Mouse (Mus musculus) testis, postnatal 14 days (tissue): Measurements from ENCODE around the gene Prg3.

Source experiments
- DNase-seq: peaks from one replicate; pipeline ENCODE4 v3.0.0; 2021; ENCODE audit warnings: low spot score

Gene Prg3

DNA sequence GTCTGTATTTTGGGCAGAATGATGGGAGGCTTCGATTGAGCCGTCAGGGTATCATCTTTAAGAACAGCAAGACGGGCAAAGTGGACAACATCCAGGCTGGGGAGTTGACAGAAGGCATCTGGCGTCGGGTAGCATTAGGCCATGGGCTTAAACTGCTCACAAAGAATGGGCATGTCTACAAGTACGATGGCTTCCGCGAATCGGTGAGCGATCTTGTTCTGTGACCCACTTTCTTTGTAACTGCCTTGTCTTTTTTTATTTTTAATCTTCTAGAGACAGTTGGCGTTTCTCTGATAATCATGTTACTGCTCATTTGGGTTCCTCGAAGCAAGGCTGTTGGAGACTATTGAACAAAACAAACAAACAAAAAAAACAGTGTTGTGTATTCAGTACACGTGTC is 50.3 kb downstream of the Prg3 start:
- no peak for DNase-seq
